Mouse (Mus musculus) stomach, embryonic 15.5 days (tissue): ENCODE results near the gene Tomm20l. TPM values are rescaled to one million over a fixed set of nuclear protein-coding genes. Genes with fewer than 3 reads are reported as not detected.

Source experiments
- ATAC-seq: fragments of 200-750 bp; cut with Nextera tagmentation; 2 replicates; pipeline ENCODE4 v1.8.0; 2017; ENCODE audit warnings: low read depth, moderate number of reproducible peaks, moderate TSS enrichment; ENCODE audit not compliant: insufficient read depth, low FRiP score
- H3K27ac ChIP-seq: fragments of 300-500 bp; sonication (generic); 2 replicates; pipeline ENCODE4 v1.5.1; 2015; ENCODE audit warnings: mild to moderate bottlenecking, inconsistent platforms
- H3K27me3 ChIP-seq: fragments of 300-500 bp; sonication (generic); replicated peaks from 2 replicates; pipeline ENCODE4 v1.6.1; 2015; ENCODE audit warnings: inconsistent platforms
- H3K36me3 ChIP-seq: fragments of 300-500 bp; sonication (generic); 2 replicates; pipeline ENCODE4 v1.6.1; 2015; ENCODE audit warnings: inconsistent platforms
- H3K4me1 ChIP-seq: fragments of 300-500 bp; sonication (generic); 2 replicates; pipeline ENCODE4 v1.6.1; 2015; ENCODE audit warnings: inconsistent platforms
- H3K4me2 ChIP-seq: fragments of 300-500 bp; sonication (generic); 2 replicates; pipeline ENCODE4 v1.6.1; 2015; ENCODE audit warnings: mild to moderate bottlenecking, inconsistent platforms
- H3K4me3 ChIP-seq: fragments of 300-500 bp; sonication (generic); replicated peaks from 2 replicates; pipeline ENCODE4 v1.5.1; 2015; ENCODE audit warnings: inconsistent platforms
- H3K9ac ChIP-seq: fragments of 300-500 bp; sonication (generic); 2 replicates; pipeline ENCODE4 v1.6.1; 2015; ENCODE audit warnings: inconsistent platforms
- H3K9me3 ChIP-seq: fragments of 300-500 bp; sonication (generic); 2 replicates; pipeline ENCODE4 v1.6.1; 2016; ENCODE audit warnings: inconsistent platforms
- WGBS: fragments of 180-500 bp; shearing (Covaris S2); methylation state at CpG from one replicate; pipeline ENCODE4 v1.1.7; 2015; 5-methylcytosine and 5-hydroxymethylcytosine counted together
- polyA plus RNA-seq: library from polyadenylated mRNA; unstranded; fragments of >200 nt; fragmentation: Nextera tagmentation; extraction: Ambion mirVana; gene quantifications from 2 replicates; pipeline ENCODE4 v1.2.1, GENCODE M21; 2015

Tomm20l gene
- polyA plus RNA-seq, 1 experiment from 2014 or later, result 0.33 TPM

GRCm38 (mm10) chr12:71135581-71135980, 24.4 kb downstream of the Tomm20l start:
- Histone ChIP-seq H3K36me3 (peaks cover 21% of the 10 kb centered on the region), H3K9me3 (no peaks in the 10 kb centered on the region), H3K9ac (no peak overlapping the region; the same call in 1 of the 2 replicates), H3K4me3 (peak overlapping the region; percentile 98), H3K4me2 (peak overlapping the region; percentile 87), H3K27ac (no peak overlapping the region), H3K27me3 (no peaks in the 10 kb centered on the region), H3K4me1 (peaks cover 11% of the 10 kb centered on the region; the same call in 1 of the 2 replicates)
- 20% methylated on average over 5 of the region's 5 CpGs for WGBS
- no peak for ATAC-seq

GRCm38 (mm10) chr12:71136130-71136973, 25.1 kb downstream of the Tomm20l start, which contains the start of the genes Timm9 and 2700049A03Rik:
TSS of gene Timm9 (minus strand) at chr12:71136684.
TSS of gene 2700049A03Rik (plus strand) at chr12:71136848.
- Histone ChIP-seq H3K9me3 (no peaks in the 10 kb centered on the region), H3K27me3 (no peaks in the 10 kb centered on the region), H3K4me2 (peak within 1 kb of the TSS; percentile 87), H3K4me3 (peak within 1 kb of the TSS; percentile 98), H3K9ac (peak within 1 kb of the TSS; percentile 97), H3K27ac (peak within 1 kb of the TSS; percentile 82), H3K36me3 (peaks cover 22% of the 10 kb centered on the region), H3K4me1 (peaks cover 11% of the 10 kb centered on the region; the same call in 1 of the 2 replicates)
- ATAC-seq, result peak; percentile 90
- WGBS, result under 1% methylated on average over 52 of the region's 52 CpGs

DNA sequence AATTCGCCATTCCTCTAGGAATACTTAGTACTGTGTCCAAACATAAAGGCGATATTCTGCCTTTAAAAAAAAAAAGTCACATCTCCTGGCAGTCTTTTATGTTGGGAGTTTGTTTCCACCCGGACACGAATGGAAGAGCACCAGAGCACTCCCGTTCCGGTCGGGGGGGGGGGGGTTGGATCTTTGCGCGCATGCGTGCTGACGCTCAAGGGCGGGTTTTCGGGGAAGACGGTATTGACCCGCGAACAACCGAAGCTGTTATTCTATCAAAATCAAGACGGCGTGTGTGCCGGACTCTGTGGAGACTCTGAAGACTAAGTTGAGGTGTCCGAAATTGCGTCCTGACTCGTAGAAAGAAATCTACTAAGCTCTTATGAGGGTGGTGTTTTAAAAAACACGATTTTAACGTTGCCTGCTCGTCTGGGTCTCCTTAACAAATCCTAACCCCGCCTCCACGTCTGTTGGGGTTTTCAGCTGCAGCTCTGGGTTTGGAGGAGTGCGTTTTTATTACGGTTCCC, 25.8 kb downstream of the Tomm20l start:
- Histone ChIP-seq H3K9me3 (no peaks in the 10 kb centered on the region), H3K36me3 (peaks cover 21% of the 10 kb centered on the region), H3K4me3 (peak overlapping the region; percentile 98), H3K27me3 (no peaks in the 10 kb centered on the region), H3K27ac (peak overlapping the region; percentile 82), H3K9ac (peak overlapping the region; percentile 39; the same call in 1 of the 2 replicates), H3K4me2 (peak overlapping the region; percentile 87), H3K4me1 (peaks cover 11% of the 10 kb centered on the region; the same call in 1 of the 2 replicates)
- under 1% methylated on average over 30 of the region's 30 CpGs for WGBS
- peak; percentile 78 for ATAC-seq

DNA sequence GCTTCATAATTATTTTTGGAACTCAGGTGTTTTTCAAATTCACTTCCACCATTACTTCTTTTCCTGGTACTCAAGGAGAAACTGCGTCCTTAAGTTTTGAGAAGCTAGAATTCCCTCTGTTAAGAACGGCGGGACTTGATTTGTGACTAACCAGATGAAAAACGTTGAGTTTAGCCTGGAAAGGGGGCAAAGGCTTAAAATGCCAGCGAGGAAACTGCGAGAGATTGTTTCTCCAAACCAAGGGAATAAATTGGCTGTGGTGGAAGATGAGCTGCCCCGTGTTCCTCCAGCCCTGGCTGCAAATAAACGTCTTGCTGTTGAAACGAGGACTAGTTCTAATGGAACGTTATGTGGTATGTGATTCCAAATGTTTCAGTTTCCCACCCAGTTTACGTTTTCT, 26.5 kb downstream of the Tomm20l start:
- H3K4me1 ChIP-seq, result peaks cover 11% of the 10 kb centered on the region; the same call in 1 of the 2 replicates
- no peak for ATAC-seq
- peak overlapping the region; percentile 98 for H3K4me3 ChIP-seq
- no peak overlapping the region for H3K27ac ChIP-seq
- no peaks in the 10 kb centered on the region for H3K27me3 ChIP-seq
- 3% methylated on average over 11 of the region's 11 CpGs for WGBS
- peaks cover 24% of the 10 kb centered on the region for H3K36me3 ChIP-seq
- H3K4me2 ChIP-seq, result peak overlapping the region; percentile 85
- peak overlapping the region; percentile 50 for H3K9ac ChIP-seq
- no peaks in the 10 kb centered on the region for H3K9me3 ChIP-seq

- no peak for ATAC-seq
- Histone ChIP-seq H3K27me3 (no peaks in the 10 kb centered on the region), H3K4me3 (no peak overlapping the region), H3K4me2 (no peak overlapping the region), H3K9ac (no peak overlapping the region), H3K36me3 (peaks cover 27% of the 10 kb centered on the region), H3K4me1 (peaks cover 11% of the 10 kb centered on the region; the same call in 1 of the 2 replicates), H3K9me3 (no peaks in the 10 kb centered on the region), H3K27ac (no peak overlapping the region)
- WGBS, result 77% methylated on average over 5 of the region's 5 CpGs
Observed at GRCm38 (mm10) chr12:71139258-71139828, 28.1 kb downstream of the Tomm20l start.

DNA sequence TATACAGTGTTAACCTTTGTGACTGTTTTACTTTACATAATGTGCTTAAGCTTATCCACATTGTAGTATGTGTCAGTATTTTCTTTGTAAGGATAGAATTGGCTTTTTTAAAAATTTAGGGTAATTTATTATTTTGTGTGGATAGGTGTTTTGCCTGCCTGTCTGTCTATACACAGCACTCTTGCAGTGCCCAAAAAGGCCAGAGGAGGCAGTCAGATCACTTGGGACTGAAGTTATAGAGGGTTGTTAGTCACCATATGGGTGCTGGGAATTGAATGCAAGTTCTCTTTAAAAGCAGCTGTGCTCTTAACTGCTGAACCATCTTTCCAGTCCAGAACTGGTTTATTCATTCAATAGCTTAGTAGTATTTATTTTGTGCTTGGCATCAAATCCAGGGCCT, 30.0 kb downstream of the Tomm20l start:
- H3K27me3 ChIP-seq, result no peaks in the 10 kb centered on the region
- H3K9me3 ChIP-seq, result no peaks in the 10 kb centered on the region
- ATAC-seq, result no peak
- no peak overlapping the region for H3K9ac ChIP-seq
- H3K4me3 ChIP-seq, result no peak overlapping the region
- H3K4me1 ChIP-seq, result peaks cover 7% of the 10 kb centered on the region; the same call in 1 of the 2 replicates
- H3K27ac ChIP-seq, result no peak overlapping the region
- H3K36me3 ChIP-seq, result peaks cover 28% of the 10 kb centered on the region
- H3K4me2 ChIP-seq, result no peak overlapping the region

GRCm38 (mm10) chr12:71147641-71148040, 36.4 kb downstream of the Tomm20l start:
- H3K4me2 ChIP-seq, result no peak overlapping the region
- H3K27ac ChIP-seq, result no peak overlapping the region
- H3K9me3 ChIP-seq, result no peaks in the 10 kb centered on the region
- no peak for ATAC-seq
- H3K27me3 ChIP-seq, result no peaks in the 10 kb centered on the region
- H3K9ac ChIP-seq, result no peak overlapping the region
- H3K36me3 ChIP-seq, result peaks cover 31% of the 10 kb centered on the region
- H3K4me1 ChIP-seq, result no peaks in the 10 kb centered on the region
- 82% methylated on average over 3 of the region's 3 CpGs for WGBS
- H3K4me3 ChIP-seq, result no peak overlapping the region

- Histone ChIP-seq H3K36me3 (peaks cover 30% of the 10 kb centered on the region), H3K4me1 (no peaks in the 10 kb centered on the region), H3K4me2 (no peak overlapping the region), H3K4me3 (no peak overlapping the region), H3K9ac (no peak overlapping the region), H3K27me3 (no peaks in the 10 kb centered on the region), H3K27ac (no peak overlapping the region), H3K9me3 (no peaks in the 10 kb centered on the region)
- 96% methylated on average over 9 of the region's 9 CpGs for WGBS
- no peak for ATAC-seq
Observed at GRCm38 (mm10) chr12:71148801-71149200, 37.6 kb downstream of the Tomm20l start.

DNA sequence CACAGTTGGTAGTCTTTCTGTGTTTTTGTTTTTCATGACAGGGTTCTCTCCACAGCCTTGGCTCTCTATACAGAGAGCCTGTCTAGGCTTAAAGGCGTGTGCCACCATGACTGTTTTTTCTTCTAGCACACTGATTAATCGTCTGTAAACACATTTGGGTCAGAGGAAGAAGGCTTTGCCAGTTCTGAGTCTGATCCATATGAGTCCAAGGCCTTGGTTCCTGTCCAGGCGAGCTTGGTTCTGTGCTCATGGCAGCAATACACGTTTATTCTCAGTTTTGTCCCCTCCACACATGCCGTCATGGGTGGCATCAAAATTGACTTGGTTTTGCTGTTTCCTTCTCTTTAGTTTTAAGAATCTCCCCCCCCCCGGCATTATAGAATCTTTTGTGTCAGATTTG, 38.2 kb downstream of the Tomm20l start:
- H3K9me3 ChIP-seq, result no peaks in the 10 kb centered on the region
- no peaks in the 10 kb centered on the region for H3K27me3 ChIP-seq
- H3K4me2 ChIP-seq, result no peak overlapping the region
- 84% methylated on average over 6 of the region's 6 CpGs for WGBS
- H3K4me3 ChIP-seq, result no peak overlapping the region
- H3K4me1 ChIP-seq, result no peaks in the 10 kb centered on the region
- no peak for ATAC-seq
- no peak overlapping the region for H3K9ac ChIP-seq
- H3K36me3 ChIP-seq, result peaks cover 27% of the 10 kb centered on the region
- no peak overlapping the region for H3K27ac ChIP-seq

GRCm38 (mm10) chr12:71150167-71150566, 38.9 kb downstream of the Tomm20l start:
- no peak overlapping the region for H3K27ac ChIP-seq
- no peaks in the 10 kb centered on the region for H3K4me1 ChIP-seq
- no peak for ATAC-seq
- H3K4me3 ChIP-seq, result no peak overlapping the region
- H3K36me3 ChIP-seq, result peaks cover 31% of the 10 kb centered on the region
- no peak overlapping the region for H3K4me2 ChIP-seq
- H3K9ac ChIP-seq, result no peak overlapping the region
- WGBS, result 86% methylated on average over 8 of the region's 8 CpGs
- H3K27me3 ChIP-seq, result no peaks in the 10 kb centered on the region
- no peaks in the 10 kb centered on the region for H3K9me3 ChIP-seq

- ATAC-seq, result no peak
- Histone ChIP-seq H3K27ac (no peak overlapping the region), H3K9ac (no peak overlapping the region), H3K36me3 (peaks cover 29% of the 10 kb centered on the region), H3K27me3 (no peaks in the 10 kb centered on the region), H3K4me3 (no peak overlapping the region), H3K4me1 (no peaks in the 10 kb centered on the region), H3K4me2 (no peak overlapping the region), H3K9me3 (no peaks in the 10 kb centered on the region)
- WGBS, result 91% methylated on average over 6 of the region's 6 CpGs
Observed at GRCm38 (mm10) chr12:71154979-71155378, 43.8 kb downstream of the Tomm20l start.

DNA sequence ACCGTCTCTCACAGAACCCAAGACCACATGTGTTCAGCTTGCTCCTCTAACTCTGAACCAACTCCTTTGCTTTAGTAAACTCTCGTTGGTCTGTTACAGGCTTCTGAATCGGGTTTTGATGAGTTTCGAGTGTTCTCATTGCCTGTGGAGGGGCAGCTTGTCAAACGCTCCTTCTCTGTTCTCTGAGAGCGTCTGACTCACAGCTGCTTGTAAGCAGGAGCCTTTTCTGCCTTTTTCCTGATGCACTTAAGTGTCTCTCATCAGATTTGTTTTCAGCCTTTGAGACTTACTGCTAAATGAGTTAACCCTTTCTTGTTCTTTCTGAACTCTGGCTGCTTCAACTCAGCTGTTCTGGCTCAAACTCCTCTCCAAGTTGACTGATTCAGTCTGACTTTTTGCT, 46.7 kb downstream of the Tomm20l start:
- H3K4me3 ChIP-seq, result no peak overlapping the region
- no peaks in the 10 kb centered on the region for H3K9me3 ChIP-seq
- H3K27ac ChIP-seq, result no peak overlapping the region
- peaks cover 33% of the 10 kb centered on the region for H3K36me3 ChIP-seq
- H3K27me3 ChIP-seq, result no peaks in the 10 kb centered on the region
- H3K4me1 ChIP-seq, result no peaks in the 10 kb centered on the region
- no peak for ATAC-seq
- H3K9ac ChIP-seq, result no peak overlapping the region
- H3K4me2 ChIP-seq, result no peak overlapping the region
- 75% methylated on average over 6 of the region's 6 CpGs for WGBS
